Mouse (Mus musculus): ENCODE data around the gene Mief2.

GRCm38 (mm10) chr11:60708631-60709030 lies 19.6 kb upstream of the Mief2 start:
- TF ChIP-seq CTCF (IDR thresholded peaks at IDR 0.05; ENCODE audit: extremely low read depth, insufficient read depth, insufficient read length, insufficient replicate concordance): no peak
- no peak for TF ChIP-seq POLR2A (IDR thresholded peaks at IDR 0.05; ENCODE audit: low read depth, low read length)
